Mouse (Mus musculus) c-Kit-negative CD71-positive TER-119-positive erythroid progenitor cells, embryonic 14.5 days (primary cell): ENCODE data around the gene 9930111J21Rik2.
"Not testable (repeated sequence)": the region's sequence is repeated elsewhere in the genome, so short reads cannot be mapped to it uniquely, and the experiment has no call there.

Experiments
- DNase-seq: peaks from one replicate; pipeline ENCODE4 v3.0.0-alpha.2; 2013; ENCODE audit warnings: low read depth, low spot score

Gene 9930111J21Rik2

GRCm38 (mm10) chr11:49051093-49051891, at the start of gene 9930111J21Rik2:
9930111J21Rik2 (minus strand) TSS chr11:49051242.
- not testable (repeated sequence) for DNase-seq

- no peak for DNase-seq
Measured at GRCm38 (mm10) chr11:49100409-49100808, 49.4 kb upstream of the 9930111J21Rik2 start.

GRCm38 (mm10) chr11:49095367-49095766, 44.3 kb upstream of the 9930111J21Rik2 start:
- DNase-seq = no peak

GRCm38 (mm10) chr11:49093861-49094660, 43.0 kb upstream of the 9930111J21Rik2 start:
- no peak for DNase-seq

- DNase-seq = no peak
Measured at GRCm38 (mm10) chr11:49092786-49093185, 41.7 kb upstream of the 9930111J21Rik2 start.

GRCm38 (mm10) chr11:49092053-49092586, 41.1 kb upstream of the 9930111J21Rik2 start:
- no peak for DNase-seq

GRCm38 (mm10) chr11:49091171-49091570, 40.1 kb upstream of the 9930111J21Rik2 start:
- DNase-seq = no peak

- DNase-seq = no peak
Measured at GRCm38 (mm10) chr11:49090551-49090950, 39.5 kb upstream of the 9930111J21Rik2 start.

GRCm38 (mm10) chr11:49089735-49090507, 38.9 kb upstream of the 9930111J21Rik2 start:
- no peak for DNase-seq

- no peak for DNase-seq
Measured at GRCm38 (mm10) chr11:49088990-49089652, 38.1 kb upstream of the 9930111J21Rik2 start.

GRCm38 (mm10) chr11:49087830-49088616, 37.0 kb upstream of the 9930111J21Rik2 start:
- DNase-seq = peak; percentile 36

- no peak for DNase-seq
Measured at GRCm38 (mm10) chr11:49086858-49087361, 35.9 kb upstream of the 9930111J21Rik2 start.

GRCm38 (mm10) chr11:49084875-49085274, 33.8 kb upstream of the 9930111J21Rik2 start:
- DNase-seq = no peak

GRCm38 (mm10) chr11:49084385-49084784, 33.3 kb upstream of the 9930111J21Rik2 start:
- no peak for DNase-seq

GRCm38 (mm10) chr11:49083808-49084207, 32.8 kb upstream of the 9930111J21Rik2 start:
- no peak for DNase-seq

- no peak for DNase-seq
Measured at GRCm38 (mm10) chr11:49083146-49083545, 32.1 kb upstream of the 9930111J21Rik2 start.

GRCm38 (mm10) chr11:49081886-49082285, 30.8 kb upstream of the 9930111J21Rik2 start:
- DNase-seq = no peak

- no peak for DNase-seq
Measured at GRCm38 (mm10) chr11:49081356-49081755, 30.3 kb upstream of the 9930111J21Rik2 start.

- DNase-seq = no peak
Measured at GRCm38 (mm10) chr11:49080636-49081035, 29.6 kb upstream of the 9930111J21Rik2 start.

GRCm38 (mm10) chr11:49078719-49079118, 27.7 kb upstream of the 9930111J21Rik2 start:
- no peak for DNase-seq
